Mouse (Mus musculus): ENCODE data around the gene Gbgt1. TPM values are rescaled to one million over a fixed set of nuclear protein-coding genes. Genes with fewer than 3 reads are reported as not detected.

Gene Gbgt1
- total and polyA plus RNA-seq, 3 experiments, result 0.11 TPM; not detected in 2

DNA sequence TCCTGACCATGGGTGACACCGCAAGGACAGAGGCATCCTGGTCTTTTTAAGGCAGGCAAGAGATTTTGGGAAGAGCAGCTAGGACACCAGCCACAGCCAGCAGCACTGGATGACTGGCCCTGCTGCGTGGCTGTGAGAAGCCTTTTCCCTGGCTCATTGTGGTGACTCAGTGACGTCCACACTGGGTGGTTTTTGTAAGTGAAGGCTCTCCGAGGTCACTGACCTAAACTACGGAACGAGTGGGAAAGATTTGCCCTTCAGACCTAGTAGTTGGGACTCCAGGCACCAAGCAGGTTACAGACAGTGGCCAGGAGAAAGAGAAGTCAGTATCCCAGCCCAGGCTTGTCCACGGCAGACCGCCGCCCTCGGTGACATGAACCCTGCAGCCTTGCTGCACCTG lies 27.7 kb downstream of the Gbgt1 start:
- no peak for DNase-seq (ENCODE audit: low read depth, low spot score)
- Histone ChIP-seq H3K4me3 (ENCODE audit: control insufficient read depth in 1 of 2, insufficient read depth in 1 of 2, low read depth in 2 of 2, low read length in 2 of 2) (no peak overlapping the region), H3K27ac (ENCODE audit: control insufficient read depth, low read depth, low read length) (no peak overlapping the region), H3K79me2 (ENCODE audit: control insufficient read depth, insufficient read depth, low read length, poor library complexity) (no peaks in the 10 kb centered on the region), H3K9me3 (replicated peaks; ENCODE audit: insufficient read depth, low read length) (no peaks in the 10 kb centered on the region), H3K36me3 (ENCODE audit: control insufficient read depth in 1 of 2, insufficient read depth in 2 of 2, low read length in 2 of 2) (peaks cover 0 to 2% of the 10 kb centered on the region in 2 experiments; a peak in 1 of 4 replicates), H3K4me1 (ENCODE audit: control insufficient read depth in 1 of 2, insufficient read depth in 2 of 2, low read length in 2 of 2) (peaks cover 0 to 3% of the 10 kb centered on the region in 2 experiments; a peak in 3 of 4 replicates), H3K27me3 (ENCODE audit: control insufficient read depth in 1 of 2, insufficient read depth in 2 of 2, low read length in 2 of 2) (no peaks in the 10 kb centered on the region), H3K9ac (ENCODE audit: control insufficient read depth, low read depth, low read length, poor library complexity, severe bottlenecking) (no peak overlapping the region)
- TF ChIP-seq TCF12 (IDR thresholded peaks at IDR 0.05; ENCODE audit: low read depth, low read length) (no peak), POLR2A (IDR thresholded peaks at IDR 0.05; ENCODE audit: control insufficient read depth in 1 of 2, insufficient read depth in 1 of 2, low read depth in 1 of 2, low read length in 2 of 2, poor library complexity in 1 of 2) (no peak), MAFK (IDR thresholded peaks at IDR 0.05; ENCODE audit: borderline replicate concordance, low read depth, low read length) (no peak), TAL1 (IDR thresholded peaks at IDR 0.05; ENCODE audit: low read length) (no peak), POLR2AphosphoS2 (IDR thresholded peaks at IDR 0.05; ENCODE audit: low read length) (no peak)

DNA sequence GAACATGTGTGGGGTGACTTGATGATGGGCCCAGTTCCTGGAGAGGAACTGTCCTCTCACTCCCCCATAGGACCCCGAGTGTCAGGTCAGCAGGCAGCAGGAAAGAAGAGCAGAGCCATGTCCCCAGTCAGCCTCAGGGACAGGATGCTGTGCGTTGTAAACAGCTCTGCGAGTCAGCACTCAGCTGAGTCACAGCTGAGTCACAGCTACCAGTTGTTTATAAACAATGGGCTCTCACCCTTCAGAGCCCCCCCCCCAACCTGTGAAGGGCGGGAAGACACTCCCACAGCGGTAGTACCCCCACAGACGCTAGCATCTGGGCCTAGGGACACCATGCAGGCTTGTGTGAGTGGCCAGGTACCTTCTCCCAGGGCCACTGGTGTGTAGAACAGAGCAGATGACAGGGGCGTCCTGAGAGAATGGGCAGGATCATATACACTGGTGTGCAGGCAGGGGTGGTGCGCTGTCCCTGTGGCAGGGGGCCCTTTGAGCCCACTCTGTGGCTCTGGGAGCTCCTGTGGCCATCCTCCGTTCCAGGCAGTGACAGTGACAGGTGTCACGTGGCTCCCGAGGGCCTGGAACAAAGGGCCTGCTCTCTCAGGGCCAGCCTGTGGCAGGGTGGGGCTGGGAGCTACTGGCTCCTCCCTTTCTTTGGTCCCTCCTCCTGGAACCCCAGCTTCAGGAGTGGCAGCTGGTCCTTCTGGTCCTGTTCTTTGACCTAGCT lies 28.7 kb downstream of the Gbgt1 start:
- Histone ChIP-seq H3K27me3 (ENCODE audit: control insufficient read depth in 1 of 2, insufficient read depth in 2 of 2, low read length in 2 of 2) (no peaks in the 10 kb centered on the region), H3K9me3 (replicated peaks; ENCODE audit: insufficient read depth, low read length) (no peaks in the 10 kb centered on the region), H3K4me1 (ENCODE audit: control insufficient read depth in 1 of 2, insufficient read depth in 2 of 2, low read length in 2 of 2) (peaks cover 0 to 3% of the 10 kb centered on the region in 2 experiments; a peak in 3 of 4 replicates), H3K4me3 (ENCODE audit: control insufficient read depth in 1 of 2, insufficient read depth in 1 of 2, low read depth in 2 of 2, low read length in 2 of 2) (no peak overlapping the region), H3K9ac (ENCODE audit: control insufficient read depth, low read depth, low read length, poor library complexity, severe bottlenecking) (no peak overlapping the region), H3K36me3 (ENCODE audit: control insufficient read depth in 1 of 2, insufficient read depth in 2 of 2, low read length in 2 of 2) (peaks cover 0 to 2% of the 10 kb centered on the region in 2 experiments; a peak in 1 of 4 replicates), H3K27ac (ENCODE audit: control insufficient read depth, low read depth, low read length) (no peak overlapping the region), H3K79me2 (ENCODE audit: control insufficient read depth, insufficient read depth, low read length, poor library complexity) (no peaks in the 10 kb centered on the region)
- TF ChIP-seq ZC3H11A (IDR thresholded peaks at IDR 0.05; ENCODE audit: low read depth, low read length) (no peak), ZMIZ1 (IDR thresholded peaks at IDR 0.05; ENCODE audit: low read depth, low read length) (no peak), MAZ (IDR thresholded peaks at IDR 0.05; ENCODE audit: low read depth, low read length) (no peak), MYB (IDR thresholded peaks at IDR 0.05; ENCODE audit: low read depth, low read length) (no peak), POLR2AphosphoS5 (IDR thresholded peaks at IDR 0.05; ENCODE audit: borderline replicate concordance, low read depth, low read length) (no peak), MYC (IDR thresholded peaks at IDR 0.05; ENCODE audit: low read depth, low read length) (no peak), NELFE (IDR thresholded peaks at IDR 0.05; ENCODE audit: low read depth, low read length) (no peak), UBTF (IDR thresholded peaks at IDR 0.05; ENCODE audit: borderline replicate concordance, insufficient read depth, low read depth, low read length) (no peak), TCF12 (IDR thresholded peaks at IDR 0.05; ENCODE audit: low read depth, low read length) (no peak), EP300 (IDR thresholded peaks at IDR 0.05; ENCODE audit: low read depth in 1 of 2, low read length in 2 of 2) (no peak), POLR2AphosphoS2 (IDR thresholded peaks at IDR 0.05; ENCODE audit: low read length) (no peak), HCFC1 (IDR thresholded peaks at IDR 0.05; ENCODE audit: low read depth, low read length) (no peak), CHD2 (IDR thresholded peaks at IDR 0.05; ENCODE audit: low read length) (no peak), ETS1 (IDR thresholded peaks at IDR 0.05; ENCODE audit: low read depth, low read length) (no peak), MEF2A (IDR thresholded peaks at IDR 0.05; ENCODE audit: extremely low read depth, insufficient replicate concordance, low read depth, low read length, poor library complexity, severe bottlenecking) (no peak), BHLHE40 (IDR thresholded peaks at IDR 0.05; ENCODE audit: borderline replicate concordance, low read depth, low read length) (no peak)
- no peak for DNase-seq (ENCODE audit: low read depth, low spot score)

Data from MEL (cell line).